Mouse (Mus musculus) urinary bladder, postnatal 14 days (tissue): Measurements from ENCODE around the gene Nr1d1.

Source experiments
- DNase-seq: peaks from one replicate; pipeline ENCODE4 v3.0.0; 2021; ENCODE audit warnings: low spot score

Gene Nr1d1

DNA sequence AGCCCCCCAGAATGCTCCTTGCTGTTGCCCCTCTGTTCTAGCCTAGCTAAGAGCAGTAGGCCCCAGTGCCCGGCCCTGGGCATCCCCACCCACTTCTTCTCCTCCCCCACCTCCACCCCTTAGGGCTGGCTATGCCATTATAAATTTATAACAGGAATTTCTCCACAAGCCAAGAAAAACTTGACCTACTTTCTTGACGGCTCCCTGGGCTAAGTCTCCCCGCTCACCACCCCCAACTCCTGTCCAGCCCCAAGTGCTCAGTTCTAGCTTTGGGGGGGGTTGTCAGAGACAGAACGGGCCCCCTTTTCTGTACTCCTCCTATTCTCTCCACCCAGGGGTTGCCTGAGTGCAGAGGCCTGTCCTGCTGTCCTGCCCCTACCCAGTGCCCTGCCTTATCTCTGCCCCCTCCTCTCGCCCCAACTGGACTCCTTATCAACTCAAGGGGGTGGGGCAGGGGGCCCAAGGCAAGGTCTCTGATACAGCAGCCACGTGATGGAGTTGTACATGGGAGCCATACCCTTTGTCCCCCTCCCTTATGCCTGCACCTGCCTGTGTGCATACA, 23.8 kb downstream of the Nr1d1 start:
- no peak for DNase-seq

GRCm38 (mm10) chr11:98750351-98751201, 24.6 kb downstream of the Nr1d1 start:
- peak; percentile 79 for DNase-seq

DNA sequence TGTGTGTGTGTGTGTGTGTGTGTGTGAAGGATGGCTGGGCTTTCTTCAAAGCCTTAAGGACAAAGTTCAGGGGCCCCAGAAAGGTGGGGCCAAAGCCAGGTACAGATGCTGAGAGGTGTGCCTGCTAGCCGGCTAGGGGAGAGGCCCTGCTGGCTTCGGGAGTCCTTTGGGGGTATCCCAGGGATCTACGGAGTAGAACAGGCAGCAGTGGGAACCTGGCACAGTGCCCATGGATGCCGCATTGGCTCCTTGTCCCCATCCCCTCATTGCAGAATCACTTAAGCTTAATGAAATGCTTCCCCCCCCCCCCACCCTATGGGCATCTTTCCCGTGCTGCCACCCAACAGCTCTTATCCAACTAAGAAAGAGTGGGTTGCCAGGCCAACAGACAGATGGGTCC, 25.4 kb downstream of the Nr1d1 start:
- no peak for DNase-seq

DNA sequence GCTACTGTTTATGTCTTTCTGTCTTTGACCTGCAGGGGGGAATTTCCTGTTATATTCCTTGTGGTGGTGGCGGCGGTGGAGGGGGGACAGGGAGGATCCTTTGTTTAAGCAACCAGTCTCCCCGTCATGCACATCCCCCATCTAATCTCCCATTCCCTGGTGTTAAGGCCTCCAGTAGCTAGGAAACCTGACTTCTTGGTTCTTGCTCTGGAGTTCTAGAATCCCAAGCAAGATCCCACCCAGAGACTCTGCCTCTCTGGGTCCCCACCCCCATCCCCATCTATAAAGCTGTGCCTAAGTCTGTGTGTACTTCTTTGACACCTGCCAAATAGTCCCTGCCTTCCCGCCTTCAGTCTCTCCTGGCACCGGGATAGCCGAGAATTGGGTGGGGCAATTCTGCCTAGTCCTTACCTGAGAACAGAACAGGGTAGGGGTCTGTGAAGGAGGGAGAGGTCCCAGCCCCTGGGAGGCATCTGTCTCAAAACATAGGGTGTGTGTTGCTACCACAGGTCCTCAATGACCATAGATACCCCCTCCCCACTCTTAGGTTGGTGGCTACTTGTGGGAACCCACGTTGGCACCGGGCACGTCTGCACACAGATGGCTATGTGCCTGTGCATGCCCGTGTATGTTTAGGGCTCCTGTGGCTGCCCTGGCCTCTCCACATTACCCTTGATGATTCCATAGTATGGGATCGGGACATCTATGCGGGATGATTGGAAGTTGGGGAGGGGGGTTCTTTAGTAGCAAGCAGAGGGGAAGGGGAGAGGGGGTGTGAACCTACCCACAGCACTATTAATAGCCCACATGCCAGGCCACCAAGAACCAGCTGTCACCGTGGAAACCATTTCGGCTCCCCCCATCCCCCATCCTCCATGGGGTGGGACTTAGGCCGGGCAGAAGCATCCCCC, 26.4 kb downstream of the Nr1d1 start:
- no peak for DNase-seq

GRCm38 (mm10) chr11:98747804-98748505, 27.2 kb downstream of the Nr1d1 start:
- no peak for DNase-seq

DNA sequence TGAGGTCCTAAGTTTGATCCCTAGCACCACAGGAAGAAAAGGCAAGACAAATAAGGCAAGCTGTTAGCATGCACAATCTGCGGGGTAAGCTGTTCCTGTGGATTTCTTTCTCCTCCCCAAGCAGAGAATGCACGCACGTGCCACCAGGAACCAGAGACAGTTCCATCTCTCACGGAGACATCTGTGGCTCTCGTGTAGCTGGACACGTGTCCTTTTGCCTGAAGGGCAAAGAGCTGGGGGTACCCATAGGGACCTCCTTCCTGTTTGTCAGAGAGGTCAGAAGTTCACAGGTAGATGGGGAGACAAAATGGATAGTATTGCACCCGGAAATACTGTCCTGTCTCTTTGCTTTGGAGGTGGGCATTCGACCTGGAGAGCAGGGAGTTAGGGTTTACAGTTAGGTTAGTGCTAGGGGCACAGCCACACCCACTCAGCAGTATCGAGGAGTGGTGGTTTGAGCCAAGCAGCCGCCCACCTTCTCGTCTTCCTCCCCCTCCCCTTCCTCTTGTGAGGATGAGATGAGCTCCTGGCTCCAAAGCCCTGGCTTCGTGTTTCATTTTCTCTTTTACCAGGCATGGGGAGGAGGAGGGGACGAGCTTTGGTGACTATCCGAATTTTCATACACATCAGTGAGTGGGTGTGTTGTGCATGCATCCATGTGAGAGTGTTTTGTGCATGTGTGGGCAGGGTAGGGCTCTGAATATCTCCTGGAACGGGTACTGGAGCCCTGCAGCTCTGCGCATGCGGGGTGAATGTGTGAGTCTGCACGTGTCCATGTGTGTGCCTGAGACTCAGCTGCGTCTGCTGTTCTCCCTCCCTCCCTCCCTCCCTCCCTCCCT, 28.1 kb downstream of the Nr1d1 start:
- peak; percentile 83 for DNase-seq

DNA sequence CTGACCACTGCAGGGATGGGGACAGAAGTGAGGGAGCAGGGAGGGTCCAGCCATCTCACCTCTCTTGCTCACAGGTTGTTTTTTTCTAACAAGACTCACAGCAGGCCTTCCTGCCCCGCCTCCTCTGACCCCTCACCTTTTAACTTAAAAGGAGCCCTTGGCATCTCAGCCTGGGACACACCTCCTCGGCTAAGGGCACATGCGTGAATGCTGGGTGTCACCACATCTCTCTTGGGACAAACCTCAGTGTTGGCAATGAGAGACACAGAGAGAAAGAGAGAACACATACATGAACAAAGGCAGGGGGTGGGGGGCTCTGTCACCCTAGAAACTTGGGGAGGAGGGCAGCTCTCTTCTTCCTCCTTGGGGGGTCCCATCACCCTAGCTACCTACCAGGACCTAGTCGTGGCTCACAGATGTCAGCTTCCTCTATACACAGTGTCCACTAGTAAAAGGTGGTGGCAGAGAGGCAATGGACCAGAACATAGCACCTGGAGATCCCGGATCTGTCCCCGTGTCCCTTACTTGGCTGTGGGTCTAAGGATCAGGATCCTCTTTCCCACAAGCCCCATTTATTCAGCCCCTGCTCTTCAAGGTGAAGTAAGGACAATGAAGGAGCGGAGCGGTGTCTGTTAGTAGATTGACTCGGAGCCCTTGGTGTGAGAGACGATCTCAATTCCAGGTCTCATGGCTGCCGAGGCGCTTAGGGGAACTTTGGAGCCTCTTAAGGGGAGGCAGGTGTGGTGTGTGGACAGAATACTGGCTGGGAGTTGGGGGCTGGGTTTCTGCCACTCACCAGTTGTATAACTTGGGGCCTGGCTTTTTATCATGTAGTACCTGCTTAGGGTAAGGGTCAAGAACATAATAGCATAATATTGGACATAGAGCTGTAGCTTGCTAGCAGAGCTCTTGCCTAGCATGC, 28.9 kb downstream of the Nr1d1 start:
- DNase-seq, result no peak

- no peak for DNase-seq
Observed at GRCm38 (mm10) chr11:98744456-98745019, 30.6 kb downstream of the Nr1d1 start.

- DNase-seq, result peak; percentile 64
Observed at GRCm38 (mm10) chr11:98743655-98744345, 31.3 kb downstream of the Nr1d1 start.

- DNase-seq, result no peak
Observed at GRCm38 (mm10) chr11:98742397-98743291, 32.5 kb downstream of the Nr1d1 start.

DNA sequence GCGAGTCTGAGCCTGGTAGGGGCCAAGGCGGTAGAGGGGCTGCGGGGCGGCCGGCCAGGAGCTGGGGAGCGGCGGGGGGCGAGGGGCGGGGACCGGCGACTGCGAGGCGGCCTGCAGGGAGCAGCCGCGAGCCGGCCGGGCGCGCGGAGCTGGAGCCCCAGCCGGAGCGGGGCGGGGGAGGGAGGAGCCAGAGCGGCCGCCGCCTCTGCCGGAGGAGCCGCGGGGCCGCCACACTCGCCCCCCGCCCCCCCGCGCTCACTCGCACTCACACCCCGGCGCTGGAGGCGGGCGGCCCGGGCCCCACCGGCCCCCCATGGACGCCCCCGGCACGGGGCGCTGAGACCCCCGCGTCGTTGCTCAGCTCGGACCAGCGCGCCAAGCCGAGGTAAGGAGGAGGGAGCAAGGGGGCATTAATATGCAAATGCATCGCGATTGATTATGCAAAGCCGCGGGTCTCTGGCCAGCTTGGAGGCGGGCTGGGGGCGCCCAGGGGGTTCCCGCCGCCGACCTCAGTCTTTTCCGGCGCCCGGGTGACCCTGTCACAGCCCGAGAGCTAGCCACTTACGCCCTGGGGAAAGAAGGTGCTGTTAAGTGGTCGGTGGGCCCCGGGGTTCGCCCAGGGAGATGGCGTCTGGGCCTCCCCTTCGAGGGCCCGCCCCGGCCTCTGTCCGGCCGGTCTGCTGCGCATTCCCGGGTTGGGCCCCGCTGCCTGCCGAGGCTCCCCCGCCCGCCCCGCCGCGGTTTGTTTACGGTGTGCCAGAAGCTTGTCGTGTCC, 33.3 kb downstream of the Nr1d1 start:
- DNase-seq, result peak; percentile 83

GRCm38 (mm10) chr11:98741051-98741620, 34.0 kb downstream of the Nr1d1 start:
- DNase-seq, result no peak

DNA sequence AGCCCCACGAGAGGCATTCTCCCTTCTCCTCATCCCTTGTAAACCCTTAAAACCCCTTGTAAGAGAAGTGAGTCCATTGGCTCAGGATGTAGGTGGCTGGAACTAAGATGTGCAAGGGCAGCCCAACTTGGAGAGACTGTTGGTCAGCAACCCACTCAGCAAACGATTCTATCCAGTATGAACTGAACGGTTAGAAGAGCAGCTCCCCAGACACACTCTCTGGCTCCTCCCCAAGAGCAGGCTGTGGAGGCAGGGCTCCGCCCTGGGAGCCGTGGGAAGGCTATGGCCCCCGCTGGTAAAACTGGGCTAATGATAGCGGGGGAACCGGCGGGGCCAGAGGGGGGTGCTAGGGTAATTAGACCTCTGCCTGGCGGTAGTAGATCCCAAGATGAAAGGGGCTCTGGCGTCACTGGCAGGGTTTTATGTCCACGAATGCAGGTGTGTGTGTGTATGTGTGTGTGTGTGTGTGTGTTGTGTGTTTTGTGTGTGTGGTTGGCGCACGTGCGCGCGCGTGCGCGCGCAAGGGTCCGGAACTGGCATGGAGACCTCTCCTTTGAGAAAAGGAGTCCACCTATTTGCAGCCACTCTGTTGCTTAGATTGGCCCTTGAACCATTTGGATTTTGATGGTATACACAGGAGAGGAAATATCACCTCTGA, 34.6 kb downstream of the Nr1d1 start, which contains the start of gene Thra:
Gene Thra (plus strand): TSS at position 246 of the 658 bp plus-strand sequence.
- peak; percentile 74 for DNase-seq

- DNase-seq, result no peak
Observed at GRCm38 (mm10) chr11:98740026-98740392, 35.1 kb downstream of the Nr1d1 start.

DNA sequence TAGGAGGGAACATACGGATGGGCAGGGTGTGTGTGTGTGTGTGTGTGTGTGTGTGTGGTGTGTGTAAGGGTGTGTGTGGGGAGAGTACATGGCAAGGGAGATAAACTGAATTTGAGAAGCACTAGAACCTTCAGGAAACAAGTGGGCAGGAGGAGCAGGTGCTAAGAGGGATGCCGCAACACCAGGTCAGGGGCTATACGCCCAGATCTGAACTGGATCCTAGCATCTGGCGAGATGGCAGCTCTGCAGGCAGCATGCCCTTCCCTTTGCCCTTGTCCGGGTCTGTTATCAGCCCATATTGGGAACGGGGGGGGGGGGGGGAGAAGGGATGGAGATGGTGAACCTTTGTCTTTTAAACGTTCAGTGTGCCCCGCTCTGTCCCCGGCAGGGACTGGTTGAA, 36.2 kb downstream of the Nr1d1 start:
- DNase-seq, result no peak

GRCm38 (mm10) chr11:98738428-98738911, 36.7 kb downstream of the Nr1d1 start:
- no peak for DNase-seq
